Mouse (Mus musculus) ES-E14 (cell line): ENCODE results near the gene Phldb3.

Experiments used
- HCFC1 ChIP-seq: IDR thresholded peaks from 2 replicates; pipeline ENCODE4 v1.6.1; 2012; ENCODE audit warnings: low read length, inconsistent platforms, borderline replicate concordance; ENCODE audit not compliant: insufficient read depth
- MAFK ChIP-seq: IDR thresholded peaks from 2 replicates; pipeline ENCODE4 v1.6.1; 2014; ENCODE audit warnings: mild to moderate bottlenecking, low read depth, low read length, inconsistent platforms; ENCODE audit not compliant: insufficient read depth
- ZNF384 ChIP-seq: IDR thresholded peaks from 2 replicates; pipeline ENCODE4 v1.6.1; 2012; ENCODE audit warnings: low read depth, low read length, inconsistent platforms

- TF ChIP-seq MAFK (no peak), HCFC1 (no peak), ZNF384 (no peak)
These were observed 15.1 kb upstream of the Phldb3 start for GRCm38 (mm10) chr7:24595464-24595863.
